Mouse (Mus musculus) lung, adult 2 months (tissue): ENCODE measurements at regions not wholly inside any gene's neighbourhood (a gene's known extent, or its start where the extent isn't known, plus 50 kb on each side); places are given as distances from the start of the nearest gene placed in this dataset.

Source experiments
- DNase-seq: peaks from one replicate; pipeline ENCODE4 v3.0.0; 2022
- H3K4me1 ChIP-seq: fragments of 200-500 bp; 2 replicates; pipeline ENCODE4 v1.6.1; 2011; ENCODE audit warnings: low read length; ENCODE audit not compliant: control insufficient read depth, insufficient read depth
- H3K4me3 ChIP-seq: fragments of 200-500 bp; replicated peaks from 2 replicates; pipeline ENCODE3; 2011; ENCODE audit warnings: low read depth, mild to moderate bottlenecking, control low read depth, low read length; ENCODE audit errors: extremely low read depth
- CTCF ChIP-seq: fragments of 200-500 bp; IDR thresholded peaks from 2 replicates; pipeline ENCODE4 v1.5.1; 2011; ENCODE audit warnings: mild to moderate bottlenecking, low read length, control low read depth; ENCODE audit not compliant: insufficient read depth
- POLR2A ChIP-seq: fragments of 200-500 bp; IDR thresholded peaks from 2 replicates; pipeline ENCODE4 v1.6.1; 2011; ENCODE audit warnings: low read depth, mild to moderate bottlenecking, control low read depth, low read length, borderline replicate concordance; ENCODE audit errors: extremely low read depth
- WGBS: fragments of 180-500 bp; shearing (Covaris S2); methylation state at CpG from one replicate; pipeline ENCODE4 v1.1.7; 2018; 5-methylcytosine and 5-hydroxymethylcytosine counted together

- Histone ChIP-seq H3K4me1 (no peaks in the 10 kb centered on the region; the same call in 1 of the 2 replicates), H3K4me3 (no peak overlapping the region)
- TF ChIP-seq CTCF (no peak), POLR2A (no peak)
- 74% methylated on average over 5 of the region's 5 CpGs for WGBS
- DNase-seq = no peak
Observed at GRCm38 (mm10) chr15:5414401-5414800, 170.4 kb upstream of the Ptger4 start.

- H3K4me1 ChIP-seq = no peaks in the 10 kb centered on the region; the same call in 1 of the 2 replicates
- TF ChIP-seq CTCF (no peak), POLR2A (no peak)
- DNase-seq = no peak
- H3K4me3 ChIP-seq = no peak overlapping the region
- 70% methylated on average over 3 of the region's 3 CpGs for WGBS
Observed at GRCm38 (mm10) chr15:5416031-5416430, 172.0 kb upstream of the Ptger4 start.

GRCm38 (mm10) chr15:5426641-5427040 lies 182.7 kb upstream of the Ptger4 start:
- TF ChIP-seq POLR2A (no peak), CTCF (no peak)
- H3K4me3 ChIP-seq = no peak overlapping the region
- DNase-seq = no peak
- no peaks in the 10 kb centered on the region for H3K4me1 ChIP-seq
- 85% methylated on average over 3 of the region's 3 CpGs for whole genome bisulfite sequencing

GRCm38 (mm10) chr15:5427319-5428048 lies 183.5 kb upstream of the Ptger4 start:
- no peak for DNase-seq
- Histone ChIP-seq H3K4me3 (no peak overlapping the region), H3K4me1 (no peaks in the 10 kb centered on the region)
- WGBS = 79% methylated on average over 7 of the region's 7 CpGs
- TF ChIP-seq CTCF (no peak), POLR2A (no peak)

- WGBS = 63% methylated on average over 2 of the region's 2 CpGs
- H3K4me3 ChIP-seq = no peak overlapping the region
- no peaks in the 10 kb centered on the region for H3K4me1 ChIP-seq
- DNase-seq = no peak
- TF ChIP-seq CTCF (no peak), POLR2A (no peak)
Observed at GRCm38 (mm10) chr15:5432018-5432417, 188.0 kb upstream of the Ptger4 start.

- WGBS = 58% methylated on average over 1 of the region's 1 CpGs
- Histone ChIP-seq H3K4me3 (no peak overlapping the region), H3K4me1 (no peaks in the 10 kb centered on the region)
- TF ChIP-seq CTCF = no peak
- no peak for TF ChIP-seq POLR2A
- no peak for DNase-seq
Observed at GRCm38 (mm10) chr15:5437020-5437419, 193.0 kb upstream of the Ptger4 start.

GRCm38 (mm10) chr15:5446040-5446755 lies 202.2 kb upstream of the Ptger4 start:
- DNase-seq = no peak
- TF ChIP-seq POLR2A (no peak), CTCF (no peak)
- Histone ChIP-seq H3K4me3 (no peak overlapping the region), H3K4me1 (no peaks in the 10 kb centered on the region)
- WGBS = 59% methylated on average over 9 of the region's 9 CpGs

- DNase-seq = no peak
- 55% methylated on average over 4 of the region's 4 CpGs for WGBS
- H3K4me1 ChIP-seq = no peaks in the 10 kb centered on the region
- TF ChIP-seq CTCF (no peak), POLR2A (no peak)
- H3K4me3 ChIP-seq = no peak overlapping the region
Observed at GRCm38 (mm10) chr15:5446756-5447314, 202.8 kb upstream of the Ptger4 start.

- Histone ChIP-seq H3K4me1 (no peaks in the 10 kb centered on the region), H3K4me3 (no peak overlapping the region)
- WGBS = 71% methylated on average over 2 of the region's 2 CpGs
- no peak for TF ChIP-seq POLR2A
- no peak for TF ChIP-seq CTCF
- DNase-seq = no peak
Observed at GRCm38 (mm10) chr15:5447707-5448496, 203.9 kb upstream of the Ptger4 start.
